Mouse (Mus musculus): ENCODE measurements around the gene Rrp1b. TPM values are rescaled to one million over a fixed set of nuclear protein-coding genes. Genes with fewer than 3 reads are reported as not detected.

Gene Rrp1b
- polyA plus RNA-seq, 1 experiment from 2014 or later, result 38.0 TPM

DNA sequence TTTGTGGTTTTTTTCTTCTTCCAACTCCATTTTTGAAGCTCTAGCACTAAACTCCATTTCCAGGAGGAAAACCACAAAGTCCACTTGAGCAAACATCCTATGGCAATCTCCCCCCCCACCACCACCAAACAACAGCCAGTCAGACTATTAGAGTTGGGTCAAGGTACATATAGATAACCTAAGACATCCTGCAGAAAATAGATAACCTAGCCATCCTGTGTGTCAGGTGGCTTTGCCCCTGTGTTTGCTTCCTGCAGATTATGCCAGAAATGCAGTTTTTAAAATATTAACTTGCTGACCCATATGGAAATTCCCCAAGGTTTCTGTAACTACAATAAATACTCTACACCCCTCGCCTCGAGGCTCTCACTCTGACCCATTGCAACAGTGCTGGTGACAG, 40.1 kb upstream of the Rrp1b start:
- no peak for TF ChIP-seq CTCF (IDR thresholded peaks at IDR 0.05; ENCODE audit: low read depth)
- H3K9ac ChIP-seq (ENCODE audit: low read depth, low read length), result no peak overlapping the region
- H3K4me1 ChIP-seq (replicated peaks; ENCODE audit: insufficient read depth, low read length), result no peaks in the 10 kb centered on the region
- no peak overlapping the region for H3K27ac ChIP-seq
- DNase-seq (ENCODE audit: low spot score) (no peak), ATAC-seq (replicated peaks; ENCODE audit: low FRiP score, low read depth) (no peak)
- WGBS, result 69% methylated on average over 2 of the region's 2 CpGs
- no peak overlapping the region for H3K4me2 ChIP-seq (ENCODE audit: low read length)
- H3K27me3 ChIP-seq (ENCODE audit: insufficient read depth, low read length), result no peaks in the 10 kb centered on the region
- H3K4me3 ChIP-seq (replicated peaks; ENCODE audit: low read depth, low read length), result no peak overlapping the region
- no peaks in the 10 kb centered on the region for H3K9me3 ChIP-seq (replicated peaks; ENCODE audit: low read length)
- H3K36me3 ChIP-seq (ENCODE audit: insufficient read depth, low read length), result no peaks in the 10 kb centered on the region

DNA sequence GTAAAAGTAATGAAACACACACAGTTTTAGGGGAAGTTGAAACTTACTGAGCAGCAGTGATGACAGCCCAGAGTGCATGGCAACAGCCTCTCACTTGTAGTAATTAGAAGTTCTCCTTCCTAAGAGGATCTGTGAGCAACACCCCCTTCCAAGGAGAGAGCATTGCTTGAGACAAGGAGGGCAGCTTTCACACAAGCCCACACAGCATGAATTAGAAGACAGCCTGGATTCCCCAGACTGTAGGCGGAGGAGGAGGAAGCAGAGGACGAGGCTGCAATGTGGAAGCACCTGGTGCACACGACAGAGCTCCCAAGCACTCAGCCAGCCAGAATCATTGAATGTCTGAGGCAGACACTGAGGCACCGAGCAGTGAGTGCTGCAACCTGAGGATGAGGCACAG, 39.6 kb upstream of the Rrp1b start:
- H3K4me1 ChIP-seq (replicated peaks; ENCODE audit: insufficient read depth, low read length), result no peaks in the 10 kb centered on the region
- H3K27me3 ChIP-seq (ENCODE audit: insufficient read depth, low read length), result no peaks in the 10 kb centered on the region
- no peak for DNase-seq (ENCODE audit: low spot score)
- TF ChIP-seq CTCF (IDR thresholded peaks at IDR 0.05; ENCODE audit: low read depth), result no peak
- H3K9me3 ChIP-seq (replicated peaks; ENCODE audit: low read length), result no peaks in the 10 kb centered on the region
- H3K36me3 ChIP-seq (ENCODE audit: insufficient read depth, low read length), result no peaks in the 10 kb centered on the region
- H3K27ac ChIP-seq, result no peak overlapping the region
- 74% methylated on average over 4 of the region's 4 CpGs for WGBS
- no peak for ATAC-seq (replicated peaks; ENCODE audit: low FRiP score, low read depth)
- H3K4me3 ChIP-seq (replicated peaks; ENCODE audit: low read depth, low read length), result no peak overlapping the region
- H3K4me2 ChIP-seq (ENCODE audit: low read length), result no peak overlapping the region
- H3K9ac ChIP-seq (ENCODE audit: low read depth, low read length), result no peak overlapping the region

DNA sequence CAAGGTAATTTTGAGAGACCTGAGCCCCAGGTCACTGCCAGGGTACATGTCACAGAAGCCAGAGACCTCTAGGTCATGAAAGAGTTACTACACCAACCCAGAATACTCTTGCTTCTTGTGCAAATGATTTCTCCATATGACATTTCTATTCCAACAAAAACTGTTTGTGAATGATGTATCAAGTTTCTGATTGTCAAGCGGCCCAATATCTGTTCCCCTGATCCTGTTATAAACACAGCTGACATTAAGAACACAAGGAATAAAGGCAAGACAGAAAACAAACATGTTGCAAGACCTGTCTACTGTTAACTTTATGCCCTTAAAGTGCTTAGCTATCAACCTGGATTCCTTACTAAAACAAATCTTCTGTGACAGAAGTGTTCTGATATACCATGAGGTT, 37.5 kb upstream of the Rrp1b start:
- no peak for TF ChIP-seq CTCF (IDR thresholded peaks at IDR 0.05; ENCODE audit: low read depth)
- H3K4me1 ChIP-seq (replicated peaks; ENCODE audit: insufficient read depth, low read length), result no peaks in the 10 kb centered on the region
- no peaks in the 10 kb centered on the region for H3K9me3 ChIP-seq (replicated peaks; ENCODE audit: low read length)
- H3K4me2 ChIP-seq (ENCODE audit: low read length), result no peak overlapping the region
- H3K4me3 ChIP-seq (replicated peaks; ENCODE audit: low read depth, low read length), result no peak overlapping the region
- no peak overlapping the region for H3K9ac ChIP-seq (ENCODE audit: low read depth, low read length)
- no peak for ATAC-seq (replicated peaks; ENCODE audit: low FRiP score, low read depth)
- 57% methylated on average over 1 of the region's 1 CpGs for WGBS
- no peaks in the 10 kb centered on the region for H3K36me3 ChIP-seq (ENCODE audit: insufficient read depth, low read length)
- DNase-seq (ENCODE audit: low spot score), result no peak
- no peak overlapping the region for H3K27ac ChIP-seq
- no peaks in the 10 kb centered on the region for H3K27me3 ChIP-seq (ENCODE audit: insufficient read depth, low read length)

DNA sequence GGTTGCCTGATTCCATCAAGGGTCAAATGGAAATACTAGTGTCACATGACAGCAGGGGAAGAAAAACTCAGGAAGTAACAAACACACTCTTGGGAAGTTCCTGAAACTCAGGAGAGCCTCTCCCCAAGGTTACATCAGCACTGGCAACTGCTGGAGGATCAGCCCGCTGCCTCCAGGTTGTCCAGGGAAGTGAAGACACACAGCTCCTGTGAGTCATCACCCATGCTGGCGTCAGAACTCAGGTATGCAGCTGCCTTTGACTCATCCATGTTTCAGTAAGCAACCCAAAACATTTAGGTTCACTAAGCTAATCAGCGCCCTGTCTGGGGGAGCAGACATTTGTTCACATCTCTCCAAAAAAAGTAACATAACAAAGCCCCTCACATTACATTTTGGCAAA, 32.6 kb upstream of the Rrp1b start:
- Histone ChIP-seq H3K4me1 (replicated peaks; ENCODE audit: insufficient read depth, low read length) (no peaks in the 10 kb centered on the region), H3K27ac (no peak overlapping the region), H3K27me3 (ENCODE audit: insufficient read depth, low read length) (no peaks in the 10 kb centered on the region), H3K9me3 (replicated peaks; ENCODE audit: low read length) (no peaks in the 10 kb centered on the region), H3K9ac (ENCODE audit: low read depth, low read length) (no peak overlapping the region), H3K36me3 (ENCODE audit: insufficient read depth, low read length) (no peaks in the 10 kb centered on the region), H3K4me2 (ENCODE audit: low read length) (no peak overlapping the region), H3K4me3 (replicated peaks; ENCODE audit: low read depth, low read length) (no peak overlapping the region)
- DNase-seq (ENCODE audit: low spot score) (no peak), ATAC-seq (replicated peaks; ENCODE audit: low FRiP score, low read depth) (no peak)
- no peak for TF ChIP-seq CTCF (IDR thresholded peaks at IDR 0.05; ENCODE audit: low read depth)
- 92% methylated on average over 3 of the region's 3 CpGs for WGBS

DNA sequence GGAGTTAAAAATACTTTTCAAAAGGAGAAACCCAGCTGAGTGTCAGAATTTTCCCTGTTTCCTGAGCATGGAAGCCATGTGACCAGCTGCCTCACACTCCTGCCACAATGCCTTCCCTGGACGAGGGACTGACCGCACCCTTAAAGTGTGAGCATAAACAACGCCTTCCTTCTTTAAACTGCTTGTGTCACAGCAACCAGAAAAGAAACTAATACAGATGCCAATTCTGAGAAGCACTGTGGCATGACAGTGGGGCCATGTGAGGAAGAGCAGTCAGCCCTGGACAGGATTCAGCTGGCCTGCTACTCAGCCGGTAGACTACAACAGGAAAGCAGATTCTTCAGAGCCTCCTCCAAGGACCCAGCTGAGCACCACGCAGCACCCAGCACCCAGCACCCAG, 29.1 kb upstream of the Rrp1b start:
- Histone ChIP-seq H3K9ac (ENCODE audit: low read depth, low read length) (no peak overlapping the region), H3K4me1 (replicated peaks; ENCODE audit: insufficient read depth, low read length) (no peaks in the 10 kb centered on the region), H3K36me3 (ENCODE audit: insufficient read depth, low read length) (no peaks in the 10 kb centered on the region), H3K27me3 (ENCODE audit: insufficient read depth, low read length) (no peaks in the 10 kb centered on the region), H3K4me3 (replicated peaks; ENCODE audit: low read depth, low read length) (no peak overlapping the region), H3K27ac (no peak overlapping the region), H3K4me2 (ENCODE audit: low read length) (no peak overlapping the region), H3K9me3 (replicated peaks; ENCODE audit: low read length) (no peaks in the 10 kb centered on the region)
- ATAC-seq (replicated peaks; ENCODE audit: low FRiP score, low read depth) (peak; percentile 36; the same call in 1 of the 2 replicates), DNase-seq (ENCODE audit: low spot score) (peak; percentile 31)
- WGBS, result 41% methylated on average over 5 of the region's 5 CpGs
- no peak for TF ChIP-seq CTCF (IDR thresholded peaks at IDR 0.05; ENCODE audit: low read depth)

GRCm38 (mm10) chr17:32011694-32012093, 24.2 kb upstream of the Rrp1b start:
- H3K27ac ChIP-seq, result no peak overlapping the region
- H3K4me1 ChIP-seq (replicated peaks; ENCODE audit: insufficient read depth, low read length), result no peaks in the 10 kb centered on the region
- no peak overlapping the region for H3K9ac ChIP-seq (ENCODE audit: low read depth, low read length)
- H3K36me3 ChIP-seq (ENCODE audit: insufficient read depth, low read length), result no peaks in the 10 kb centered on the region
- ATAC-seq (replicated peaks; ENCODE audit: low FRiP score, low read depth) (no peak), DNase-seq (ENCODE audit: low spot score) (no peak)
- 62% methylated on average over 6 of the region's 6 CpGs for WGBS
- no peak for TF ChIP-seq CTCF (IDR thresholded peaks at IDR 0.05; ENCODE audit: low read depth)
- H3K9me3 ChIP-seq (replicated peaks; ENCODE audit: low read length), result no peaks in the 10 kb centered on the region
- H3K4me2 ChIP-seq (ENCODE audit: low read length), result no peak overlapping the region
- no peak overlapping the region for H3K4me3 ChIP-seq (replicated peaks; ENCODE audit: low read depth, low read length)
- no peaks in the 10 kb centered on the region for H3K27me3 ChIP-seq (ENCODE audit: insufficient read depth, low read length)

GRCm38 (mm10) chr17:32012254-32012653, 23.6 kb upstream of the Rrp1b start:
- Histone ChIP-seq H3K4me1 (replicated peaks; ENCODE audit: insufficient read depth, low read length) (no peaks in the 10 kb centered on the region), H3K4me3 (replicated peaks; ENCODE audit: low read depth, low read length) (no peak overlapping the region)
- no peak for ATAC-seq (replicated peaks; ENCODE audit: low FRiP score, low read depth)

More at GRCm38 (mm10) chr17:32012254-32012653, 23.6 kb upstream of the Rrp1b start:
- 45% methylated on average over 3 of the region's 3 CpGs for WGBS
- no peak for TF ChIP-seq CTCF (IDR thresholded peaks at IDR 0.05; ENCODE audit: low read depth)
- Histone ChIP-seq H3K36me3 (ENCODE audit: insufficient read depth, low read length) (no peaks in the 10 kb centered on the region), H3K9me3 (replicated peaks; ENCODE audit: low read length) (no peaks in the 10 kb centered on the region), H3K4me2 (ENCODE audit: low read length) (no peak overlapping the region), H3K27me3 (ENCODE audit: insufficient read depth, low read length) (no peaks in the 10 kb centered on the region), H3K27ac (no peak overlapping the region), H3K9ac (ENCODE audit: low read depth, low read length) (no peak overlapping the region)
- DNase-seq (ENCODE audit: low spot score), result no peak

Data from kidney, postnatal 0 days (tissue).